Mouse (Mus musculus) testis, adult 2 months (tissue): ENCODE measurements around the gene Xpo4.

ENCODE experiments used
- CTCF ChIP-seq: fragments of 200-500 bp; IDR thresholded peaks from 2 replicates; pipeline ENCODE4 v1.5.1; 2012; ENCODE audit warnings: low read depth, mild to moderate bottlenecking, inconsistent platforms, low read length, moderate library complexity; ENCODE audit not compliant: control insufficient read depth, insufficient read depth, insufficient replicate concordance
- POLR2A ChIP-seq: fragments of 200-500 bp; IDR thresholded peaks from 2 replicates; pipeline ENCODE4 v1.6.1; 2012; ENCODE audit warnings: low read depth, mild to moderate bottlenecking, inconsistent platforms, low read length, moderate library complexity; ENCODE audit not compliant: control insufficient read depth

GRCm38 (mm10) chr14:57552945-57553344 lies 112.3 kb downstream of the Xpo4 start:
- no peak for TF ChIP-seq POLR2A
- no peak for TF ChIP-seq CTCF
